Mouse (Mus musculus) 3134 (cell line): ENCODE results near the gene Isg20l2.

Source experiments
- DNase-seq: peaks from one replicate; pipeline ENCODE4 v3.0.0-alpha.2; 2011; ENCODE audit warnings: low spot score; ENCODE audit not compliant: insufficient read length; ENCODE audit errors: extremely low read depth

The Isg20l2 gene

DNA sequence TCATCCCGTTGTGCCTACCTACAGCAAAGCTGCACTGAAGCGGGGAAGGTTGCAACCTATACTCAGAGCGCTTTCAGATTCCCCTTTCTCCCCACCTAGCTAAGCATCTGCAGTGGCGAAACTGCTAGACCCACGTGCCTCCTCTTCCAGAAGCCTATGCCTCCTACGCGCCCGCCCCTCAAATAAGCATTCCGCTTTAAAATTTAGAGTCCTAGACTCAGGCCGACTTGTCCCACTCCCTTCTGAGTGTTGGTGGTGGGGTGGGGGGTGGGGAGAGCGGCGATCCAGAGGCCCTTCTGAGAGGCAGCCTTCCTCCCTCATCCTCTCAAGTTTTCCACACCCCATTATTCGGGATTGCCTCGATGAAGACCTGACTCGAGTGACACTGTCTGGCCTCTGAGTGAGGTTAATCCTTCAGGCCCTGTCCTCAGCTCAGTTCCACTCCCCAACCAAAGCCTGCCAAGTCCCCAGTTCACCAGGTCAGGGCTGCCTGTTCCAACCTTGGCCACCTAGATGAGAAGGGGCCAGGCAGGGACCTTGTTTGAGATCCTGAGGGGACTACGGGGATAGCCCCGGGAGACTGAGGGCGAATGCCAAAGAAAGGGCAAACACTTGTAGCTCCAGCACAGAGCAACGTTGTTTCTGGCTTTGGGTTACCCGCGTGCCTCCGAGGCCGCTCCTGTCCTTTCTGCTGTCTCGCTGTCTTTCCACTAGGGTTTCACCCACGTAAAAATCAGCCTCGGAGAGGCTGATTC lies 17.1 kb downstream of the Isg20l2 start:
- no peak for DNase-seq

DNA sequence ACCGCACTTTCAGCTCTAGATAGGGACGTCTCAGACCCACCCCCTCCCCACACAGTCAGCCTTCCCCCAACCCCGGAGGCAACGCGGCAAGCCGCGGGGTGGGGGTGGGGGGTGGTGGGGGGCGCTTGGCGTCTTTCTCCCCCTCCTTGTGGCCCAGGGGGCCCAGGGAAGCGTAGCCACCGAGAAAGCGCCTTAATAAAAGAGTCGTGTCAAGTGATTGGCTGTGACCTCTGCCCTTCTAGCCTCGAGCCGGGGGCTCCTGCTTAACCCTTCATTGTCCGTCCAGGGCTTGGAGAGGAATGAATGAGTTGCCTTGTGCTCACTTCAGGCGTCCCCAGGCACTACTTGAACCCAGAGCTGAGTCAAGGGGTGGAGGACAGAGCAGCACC lies 17.7 kb downstream of the Isg20l2 start:
- no peak for DNase-seq

DNA sequence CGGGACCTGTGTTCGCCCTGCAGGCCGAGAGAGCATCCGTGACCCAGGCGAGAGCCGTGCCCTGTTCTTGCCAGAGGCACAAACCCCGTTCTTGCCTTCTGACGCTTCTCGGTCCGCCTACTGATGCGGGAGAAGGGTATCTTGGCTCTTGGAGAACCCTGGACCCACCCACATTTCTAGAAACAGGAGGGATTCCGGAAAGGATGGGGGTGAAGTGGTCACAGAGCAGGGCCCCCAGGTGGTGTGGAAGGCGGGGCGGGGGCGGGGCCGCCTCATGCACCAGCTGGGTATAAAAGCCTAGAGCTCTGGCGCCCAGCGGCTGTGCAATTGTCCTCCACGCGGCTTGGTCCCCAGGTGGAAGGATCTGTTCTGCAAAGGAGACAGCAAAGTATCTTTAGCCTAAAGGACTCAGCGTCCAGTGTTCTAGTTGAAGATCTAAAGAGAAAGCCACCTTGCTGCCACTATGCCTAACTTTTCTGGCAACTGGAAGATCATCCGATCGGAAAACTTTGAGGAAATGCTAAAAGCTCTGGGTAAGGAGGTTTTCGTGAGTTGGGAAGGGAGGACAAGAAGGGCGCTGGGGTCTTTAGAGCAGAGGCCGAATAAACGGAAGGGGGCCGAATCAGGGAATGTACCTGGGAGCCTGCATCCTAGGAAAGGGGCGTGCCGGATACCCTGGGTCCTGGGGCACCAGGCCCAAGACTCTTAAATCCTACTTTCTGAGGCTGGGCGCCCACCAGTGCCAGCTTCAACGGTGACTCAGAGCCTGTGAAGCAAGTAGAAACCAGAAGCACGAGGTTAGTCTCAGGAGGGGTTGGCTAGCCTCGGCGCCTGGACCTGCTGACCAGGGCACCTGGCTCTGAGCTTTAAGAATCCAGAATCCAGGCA lies 18.5 kb downstream of the Isg20l2 start, which contains the start of gene Crabp2:
Gene Crabp2, plus strand, starts transcription at position 289 of the 888 bp plus-strand sequence.
- DNase-seq = peak; percentile 63

DNA sequence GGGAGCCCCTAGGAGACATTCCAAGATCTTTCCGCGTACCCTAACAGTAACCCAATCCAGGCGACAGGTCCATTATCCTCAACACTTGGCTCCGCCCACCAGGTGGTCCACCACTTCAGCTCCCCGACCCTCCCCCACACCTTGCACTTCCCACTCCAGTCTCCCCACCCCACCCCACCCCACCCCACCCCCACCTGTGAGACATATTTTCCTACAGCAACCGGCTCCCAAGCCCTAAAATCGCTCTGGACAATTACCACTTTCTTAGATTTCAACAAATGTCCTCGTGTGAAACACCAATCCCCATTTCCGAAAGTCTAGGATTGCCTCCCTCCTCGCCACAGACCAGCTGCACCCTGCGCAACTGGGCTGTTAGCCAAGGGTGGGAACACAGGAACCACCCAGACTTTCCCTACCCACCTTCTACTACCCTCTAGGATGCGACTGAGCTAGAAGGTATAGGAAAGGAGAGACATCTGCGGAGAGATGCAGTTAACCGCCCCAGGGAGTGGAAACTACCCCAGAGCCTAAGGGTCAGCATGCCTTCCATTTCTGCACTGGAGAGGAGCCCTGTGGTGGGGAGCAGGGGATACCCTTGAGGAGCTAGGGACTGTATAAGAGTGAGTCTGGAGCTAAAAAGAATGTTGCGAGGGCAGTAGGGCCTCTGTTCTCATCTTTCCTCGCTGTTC lies 19.3 kb downstream of the Isg20l2 start:
- DNase-seq = no peak

DNA sequence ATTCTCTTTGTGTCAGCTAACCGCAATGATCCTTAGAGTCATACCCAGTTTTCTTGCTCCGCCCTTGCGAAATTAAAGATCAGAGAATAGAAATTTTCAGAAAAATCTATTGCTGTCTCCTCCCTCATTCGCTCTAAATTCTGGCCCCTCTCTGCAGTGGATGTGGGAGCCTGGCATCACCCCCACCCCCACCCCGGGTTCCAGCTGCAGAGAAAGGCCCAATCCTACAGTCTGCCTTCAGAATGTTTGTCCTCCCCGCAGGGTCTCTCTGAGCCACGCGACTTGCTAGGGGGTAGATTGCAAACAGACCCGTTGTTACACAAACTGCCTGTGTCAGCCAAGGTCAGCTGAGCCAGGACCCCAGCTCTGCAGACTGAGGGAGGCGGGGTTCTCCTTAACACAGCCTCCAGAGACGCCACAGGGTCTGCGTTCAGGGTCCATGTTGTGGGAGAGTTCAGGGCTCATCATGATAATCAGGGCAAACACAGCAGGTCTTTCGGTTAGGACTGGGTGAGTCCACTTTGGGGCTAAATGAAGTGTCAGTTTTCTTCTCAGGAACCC lies 19.9 kb downstream of the Isg20l2 start:
- DNase-seq = no peak

DNA sequence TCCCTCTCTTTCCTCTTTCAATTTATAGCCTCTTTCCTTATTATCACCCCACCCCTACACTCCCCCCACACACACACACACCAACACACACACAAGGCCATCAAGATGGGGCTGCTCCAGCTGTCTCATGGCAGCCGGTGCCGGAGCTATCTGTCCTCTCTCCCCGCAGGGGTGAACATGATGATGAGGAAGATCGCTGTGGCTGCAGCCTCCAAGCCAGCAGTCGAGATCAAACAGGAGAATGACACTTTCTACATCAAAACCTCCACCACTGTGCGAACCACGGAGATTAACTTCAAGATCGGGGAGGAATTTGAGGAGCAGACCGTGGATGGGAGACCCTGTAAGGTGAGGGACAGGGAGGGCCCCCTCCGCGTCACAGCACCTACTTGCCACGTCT lies 21.8 kb downstream of the Isg20l2 start:
- DNase-seq = no peak

DNA sequence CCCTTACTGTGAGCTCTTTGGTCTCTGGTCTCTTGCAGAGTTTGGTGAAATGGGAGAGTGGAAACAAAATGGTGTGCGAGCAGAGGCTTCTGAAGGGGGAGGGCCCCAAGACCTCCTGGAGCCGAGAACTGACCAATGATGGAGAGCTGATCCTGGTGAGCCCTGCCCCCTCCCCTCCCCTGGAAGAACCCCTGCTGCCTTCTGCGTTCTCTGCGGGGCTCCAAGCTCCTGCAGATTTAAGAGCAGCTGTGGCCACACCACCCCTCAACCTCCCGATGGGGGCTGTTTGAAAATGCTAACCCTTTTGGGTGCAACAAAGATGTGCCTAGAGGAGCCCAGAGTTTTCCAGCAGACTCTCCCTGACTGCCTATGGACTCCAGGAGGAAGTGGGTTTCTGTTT lies 22.3 kb downstream of the Isg20l2 start:
- DNase-seq = no peak

DNA sequence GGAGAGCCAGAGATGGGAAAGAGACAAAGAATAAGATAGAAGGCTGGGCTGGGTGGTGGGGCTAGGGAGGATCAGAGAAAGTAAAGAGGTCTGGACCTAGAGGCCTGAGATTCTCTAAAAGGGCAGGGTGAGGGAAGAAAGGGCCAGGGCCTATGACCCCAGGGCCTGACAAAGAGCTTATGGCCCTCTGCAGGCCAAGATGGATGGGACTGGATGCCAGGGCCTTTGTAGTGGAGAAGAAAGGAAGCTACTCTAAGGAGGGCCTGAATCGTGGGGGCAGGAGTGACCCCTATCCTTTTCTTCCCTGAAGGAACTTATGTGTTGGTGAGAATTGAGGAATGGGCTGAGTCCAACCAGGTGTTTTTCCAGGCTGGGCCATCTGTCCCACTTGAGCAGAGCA lies 27.9 kb downstream of the Isg20l2 start:
- no peak for DNase-seq

DNA sequence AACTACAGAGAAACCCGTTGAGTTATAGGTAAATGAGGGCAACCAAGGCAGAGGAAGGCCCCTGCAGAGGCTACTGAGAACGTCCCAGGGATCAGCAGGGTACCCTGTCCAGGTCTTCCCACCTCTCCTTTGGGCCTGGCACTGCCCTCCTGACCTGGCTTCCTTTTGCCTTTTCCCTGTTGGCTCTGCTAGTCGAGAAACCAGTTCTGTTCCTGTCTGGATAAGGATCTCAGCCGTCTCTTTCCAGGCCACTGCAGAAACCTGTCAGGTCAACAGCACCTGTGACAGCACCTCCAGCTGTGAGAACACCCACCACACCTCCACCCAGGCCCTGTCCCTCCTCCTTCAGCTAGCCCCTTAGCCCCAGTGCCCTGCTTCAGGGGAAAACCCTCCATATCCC lies 28.4 kb downstream of the Isg20l2 start:
- no peak for DNase-seq

DNA sequence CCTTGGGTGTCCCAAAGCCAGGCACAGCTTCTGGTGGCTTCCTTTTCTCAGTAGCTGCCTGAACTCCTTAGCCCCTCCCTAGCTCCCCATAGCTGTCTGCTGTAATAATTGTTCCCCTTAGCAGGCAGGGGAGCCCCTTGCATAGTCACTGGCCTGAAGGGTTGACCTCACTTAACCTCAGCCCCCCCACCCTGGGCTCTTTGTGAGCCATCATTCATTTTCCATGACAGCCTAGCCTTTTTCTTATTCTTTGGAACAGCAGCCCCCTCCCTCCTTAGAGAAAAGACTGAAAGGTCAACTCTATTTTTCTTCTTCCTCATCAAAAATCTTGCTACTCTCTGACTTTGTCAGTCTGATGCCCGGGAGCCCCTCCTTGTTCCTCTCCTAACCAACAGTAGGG lies 28.9 kb downstream of the Isg20l2 start:
- DNase-seq = no peak

DNA sequence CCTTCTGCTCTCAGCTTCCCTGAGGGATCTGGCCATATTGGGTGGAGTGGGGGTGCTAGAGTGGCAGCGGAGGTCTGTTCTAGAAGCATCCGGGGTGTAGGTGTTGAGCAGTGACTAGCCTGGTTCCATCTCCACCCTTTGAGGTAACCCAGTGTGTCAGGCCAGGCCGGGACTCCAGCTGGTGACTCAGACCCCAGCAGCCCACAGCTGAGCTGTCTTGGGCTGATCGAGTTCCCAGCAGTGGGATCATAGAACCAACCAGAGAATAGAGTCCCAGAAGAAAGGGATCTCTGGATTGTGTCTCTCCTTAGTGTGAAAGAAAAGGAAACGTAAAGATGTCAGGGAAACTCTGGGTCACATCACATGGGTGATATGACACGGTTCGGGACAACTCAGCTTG lies 29.3 kb downstream of the Isg20l2 start:
- no peak for DNase-seq

DNA sequence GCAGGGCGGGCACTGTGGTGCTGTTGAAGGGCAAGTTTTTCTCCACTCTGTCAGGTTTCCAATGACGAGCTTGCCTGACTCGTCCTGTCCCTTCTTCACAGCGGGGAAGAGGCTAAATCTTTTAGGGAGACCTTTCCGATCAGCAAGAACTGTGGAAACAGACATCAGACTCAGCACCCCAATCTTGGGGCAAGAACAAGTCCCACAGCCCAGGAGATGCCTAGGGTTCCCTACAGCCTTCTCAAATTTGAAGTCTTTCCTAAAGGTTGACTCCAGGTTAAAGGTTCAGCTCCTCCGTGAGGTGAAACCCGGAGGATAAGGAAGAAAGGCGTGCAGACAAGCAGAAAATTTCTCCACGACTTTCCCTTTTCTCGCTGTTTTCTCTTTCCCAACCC lies 30.1 kb downstream of the Isg20l2 start:
- DNase-seq = no peak

DNA sequence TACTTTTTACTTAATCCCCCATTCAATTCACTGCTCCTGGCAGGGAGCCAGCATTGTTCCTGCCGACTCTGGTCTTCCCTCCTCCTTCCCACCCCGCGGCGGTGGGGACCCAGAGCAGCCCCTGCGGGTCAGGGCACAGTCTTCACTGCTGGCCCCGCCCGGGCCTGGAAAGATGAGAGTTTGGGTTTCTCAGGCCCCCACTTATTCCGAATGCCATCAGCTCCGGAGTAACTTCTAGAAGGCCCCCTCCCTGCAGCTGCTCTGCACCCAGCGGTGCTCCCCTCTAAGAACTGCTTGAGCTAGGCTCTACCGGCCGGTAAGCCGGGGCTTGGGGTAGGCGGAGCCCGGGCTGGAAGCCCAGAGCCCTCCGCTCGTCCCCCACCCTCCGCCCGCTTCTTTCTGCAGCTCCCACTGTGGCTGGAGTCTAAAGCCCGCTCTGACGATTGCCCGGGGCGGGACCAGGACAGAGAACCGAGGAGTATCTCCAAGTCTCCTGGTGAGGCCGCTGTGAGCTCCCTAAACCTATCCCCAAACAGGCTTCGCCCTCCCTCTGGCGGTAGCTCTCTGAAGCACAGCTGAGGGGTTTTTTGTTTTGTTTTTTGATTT lies 30.6 kb downstream of the Isg20l2 start:
- DNase-seq = peak; percentile 84

DNA sequence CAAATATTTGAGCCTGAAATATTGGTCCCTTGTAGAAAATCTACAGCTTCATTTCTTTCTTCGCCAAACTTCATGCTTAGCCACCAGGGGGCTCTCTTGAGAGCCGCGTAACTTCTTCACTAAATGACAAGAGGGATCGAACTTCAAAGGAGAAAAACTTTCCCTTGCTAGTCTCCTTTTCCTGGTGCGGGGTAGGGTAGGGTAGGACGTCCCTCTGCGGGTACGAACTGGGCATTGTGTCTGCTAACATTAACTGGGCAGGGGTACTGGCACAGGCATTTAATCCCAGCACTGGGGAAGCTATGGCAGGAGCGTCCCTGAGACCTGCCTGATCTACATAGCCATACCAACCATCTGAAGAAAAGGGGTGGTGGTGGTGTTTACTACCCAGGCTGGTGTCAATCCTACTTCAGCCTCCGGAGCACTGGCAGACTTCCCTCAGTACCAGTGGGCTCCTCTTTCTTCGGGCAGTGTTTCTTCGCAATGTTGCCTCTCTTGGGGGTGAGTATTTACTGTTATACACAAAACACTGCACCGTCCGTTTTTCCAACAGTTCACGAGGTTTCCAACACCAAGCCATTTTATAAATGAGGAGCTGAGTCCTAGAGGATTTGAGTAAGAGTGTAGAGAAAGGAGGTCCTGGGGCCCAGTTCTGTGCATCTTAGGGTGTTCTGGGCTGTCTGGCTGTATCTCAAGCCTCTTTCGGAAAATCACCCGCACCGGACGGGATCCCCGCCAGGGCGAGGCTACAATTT lies 40.2 kb downstream of the Isg20l2 start:
- DNase-seq = peak; percentile 59

DNA sequence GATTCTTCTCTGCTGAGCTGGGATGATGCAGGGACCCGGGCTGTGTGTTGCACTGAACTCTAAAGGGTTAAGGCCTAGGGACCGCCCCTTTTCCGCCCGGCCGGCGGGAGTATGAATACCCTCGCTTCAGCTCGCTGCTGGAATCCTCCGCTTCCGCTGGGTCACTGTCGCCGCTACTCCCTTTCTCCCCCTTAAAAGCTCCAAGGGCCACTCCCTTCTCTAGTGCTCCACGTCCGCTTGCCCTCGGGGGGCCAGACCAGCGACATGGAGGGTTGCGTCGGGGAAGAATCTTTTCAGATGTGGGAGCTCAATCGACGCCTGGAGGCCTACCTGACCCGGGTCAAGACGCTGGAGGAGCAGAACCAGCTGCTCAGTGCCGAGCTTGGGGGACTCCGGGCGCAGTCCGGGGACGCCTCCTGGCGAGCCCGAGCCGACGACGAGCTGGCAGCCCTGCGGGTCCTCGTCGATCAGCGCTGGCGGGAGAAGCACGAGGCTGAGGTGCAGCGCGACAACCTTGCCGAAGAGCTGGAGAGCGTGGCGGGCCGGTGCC lies 40.9 kb downstream of the Isg20l2 start, which contains the start of gene Nes:
Gene Nes, plus strand, starts transcription at position 140 of the 550 bp plus-strand sequence.
- peak; percentile 82 for DNase-seq

DNA sequence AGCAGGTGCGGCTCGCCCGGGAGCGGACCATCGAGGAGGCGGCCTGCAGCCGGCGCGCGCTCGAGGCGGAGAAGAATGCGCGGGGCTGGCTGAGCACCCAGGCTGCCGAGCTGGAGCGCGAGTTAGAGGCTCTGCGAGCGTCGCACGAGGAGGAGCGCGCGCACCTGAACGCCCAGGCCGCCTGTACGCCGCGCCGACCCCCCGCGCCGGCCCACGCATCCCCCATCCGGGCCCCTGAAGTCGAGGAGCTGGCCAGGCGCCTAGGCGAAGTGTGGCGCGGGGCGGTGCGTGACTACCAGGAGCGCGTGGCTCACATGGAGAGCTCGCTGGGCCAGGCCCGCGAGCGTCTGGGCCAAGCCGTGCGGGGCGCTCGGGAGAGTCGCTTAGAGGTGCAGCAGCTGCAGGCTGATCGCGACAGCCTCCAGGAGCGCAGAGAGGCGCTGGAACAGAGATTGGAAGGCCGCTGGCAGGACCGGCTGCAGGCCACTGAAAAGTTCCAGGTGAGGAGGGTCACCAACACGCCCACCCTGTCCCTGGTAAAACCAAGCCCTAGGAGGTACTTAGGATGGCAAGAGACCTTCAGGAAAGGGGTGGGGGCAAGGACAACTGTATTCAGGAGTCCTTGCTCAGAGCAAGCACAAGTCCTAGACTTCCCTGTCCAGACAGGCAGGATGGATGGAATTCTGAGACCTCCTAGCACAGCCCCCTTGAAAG lies 41.5 kb downstream of the Isg20l2 start:
- peak; percentile 52 for DNase-seq

DNA sequence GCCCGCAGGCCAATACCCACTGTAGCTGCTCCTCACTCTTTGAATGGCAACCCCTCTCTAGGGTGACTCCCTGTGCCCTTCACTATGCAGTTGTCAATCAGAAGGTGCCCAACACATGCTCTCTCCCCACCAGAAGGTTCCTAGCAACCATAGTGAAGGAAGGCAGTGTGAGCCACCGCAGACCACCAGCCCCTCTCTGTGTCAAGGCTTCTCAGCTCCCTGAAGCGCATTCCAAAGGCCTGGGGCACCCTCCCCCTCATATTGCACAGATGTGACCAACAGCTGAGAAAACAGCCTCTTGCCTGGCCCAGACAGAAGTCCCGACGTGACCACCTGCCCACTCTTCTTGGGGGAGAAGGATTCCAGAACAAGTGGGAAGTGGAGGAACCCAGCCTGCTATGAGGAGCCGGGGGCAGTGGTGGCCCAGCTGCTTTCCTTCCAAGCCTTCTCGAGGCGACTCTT lies 42.1 kb downstream of the Isg20l2 start:
- no peak for DNase-seq

DNA sequence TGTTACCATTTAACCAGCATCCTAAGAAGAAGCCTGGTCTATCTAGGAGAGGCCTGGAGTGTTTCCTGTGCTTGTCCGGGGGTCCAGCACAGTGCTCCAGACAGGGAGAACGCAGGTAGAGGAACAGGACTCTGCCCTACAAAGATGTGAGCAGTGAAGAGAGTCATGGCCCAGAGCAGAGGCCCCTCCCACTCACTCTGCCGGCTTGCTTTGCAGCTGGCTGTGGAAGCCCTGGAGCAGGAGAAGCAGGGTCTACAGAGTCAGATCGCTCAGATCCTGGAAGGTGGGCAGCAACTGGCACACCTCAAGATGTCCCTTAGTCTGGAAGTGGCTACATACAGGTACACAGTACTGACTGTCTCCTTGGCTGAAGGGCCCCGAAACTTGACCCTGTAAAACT lies 42.7 kb downstream of the Isg20l2 start:
- DNase-seq = no peak
